Mouse (Mus musculus) neural tube, embryonic 14.5 days (tissue): ENCODE results near the gene Prkacb. TPM values are rescaled to one million over a fixed set of nuclear protein-coding genes. Genes with fewer than 3 reads are reported as not detected.

Experiments
- ATAC-seq: fragments of 200-750 bp; cut with Nextera tagmentation; 2 replicates; pipeline ENCODE4 v1.8.0; 2017; ENCODE audit warnings: low read depth, mild to moderate bottlenecking, moderate TSS enrichment, moderate library complexity
- H3K27ac ChIP-seq: fragments of 300-500 bp; sonication (generic); 2 replicates; pipeline ENCODE4 v1.5.1; 2014; ENCODE audit warnings: low read depth, mild to moderate bottlenecking, control low read depth, low read length, moderate library complexity, mixed read lengths
- H3K27me3 ChIP-seq: fragments of 300-500 bp; sonication (generic); 2 replicates; pipeline ENCODE4 v1.6.1; 2014; ENCODE audit warnings: low read length; ENCODE audit not compliant: control insufficient read depth, insufficient read depth
- H3K36me3 ChIP-seq: fragments of 300-500 bp; sonication (generic); 2 replicates; pipeline ENCODE4 v1.6.1; 2014; ENCODE audit warnings: low read length, mixed read lengths; ENCODE audit not compliant: control insufficient read depth, insufficient read depth
- H3K4me1 ChIP-seq: fragments of 300-500 bp; sonication (generic); 2 replicates; pipeline ENCODE4 v1.6.1; 2014; ENCODE audit warnings: low read length; ENCODE audit not compliant: control insufficient read depth, insufficient read depth
- H3K4me2 ChIP-seq: fragments of 300-500 bp; sonication (generic); 2 replicates; pipeline ENCODE4 v1.6.1; 2014; ENCODE audit warnings: mild to moderate bottlenecking, low read depth, low read length, control low read depth
- H3K4me3 ChIP-seq: fragments of 300-500 bp; sonication (generic); 2 replicates; pipeline ENCODE4 v1.5.1; 2014; ENCODE audit warnings: low read depth, low read length, control low read depth, mixed read lengths
- H3K9ac ChIP-seq: fragments of 300-500 bp; sonication (generic); replicated peaks from 2 replicates; pipeline ENCODE4 v1.6.1; 2014; ENCODE audit warnings: low read depth, mild to moderate bottlenecking, control low read depth, low read length, mixed read lengths
- H3K9me3 ChIP-seq: fragments of 300-500 bp; sonication (generic); 2 replicates; pipeline ENCODE4 v1.6.1; 2016; ENCODE audit warnings: low read length; ENCODE audit not compliant: control insufficient read depth
- WGBS: fragments of 180-500 bp; shearing (Covaris S2); extraction: QIAGEN DNeasy Blood & Tissue Kit; methylation state at CpG from one replicate; pipeline ENCODE4 v1.1.7; 2014; 5-methylcytosine and 5-hydroxymethylcytosine counted together
- polyA plus RNA-seq: library from polyadenylated mRNA; unstranded; fragments of >200 nt; fragmentation: Nextera tagmentation; extraction: Ambion mirVana; gene quantifications from 2 replicates; pipeline ENCODE4 v1.2.1, GENCODE M21; 2014

Prkacb gene
- 228 and 234 TPM in 2 replicates for polyA plus RNA-seq

DNA sequence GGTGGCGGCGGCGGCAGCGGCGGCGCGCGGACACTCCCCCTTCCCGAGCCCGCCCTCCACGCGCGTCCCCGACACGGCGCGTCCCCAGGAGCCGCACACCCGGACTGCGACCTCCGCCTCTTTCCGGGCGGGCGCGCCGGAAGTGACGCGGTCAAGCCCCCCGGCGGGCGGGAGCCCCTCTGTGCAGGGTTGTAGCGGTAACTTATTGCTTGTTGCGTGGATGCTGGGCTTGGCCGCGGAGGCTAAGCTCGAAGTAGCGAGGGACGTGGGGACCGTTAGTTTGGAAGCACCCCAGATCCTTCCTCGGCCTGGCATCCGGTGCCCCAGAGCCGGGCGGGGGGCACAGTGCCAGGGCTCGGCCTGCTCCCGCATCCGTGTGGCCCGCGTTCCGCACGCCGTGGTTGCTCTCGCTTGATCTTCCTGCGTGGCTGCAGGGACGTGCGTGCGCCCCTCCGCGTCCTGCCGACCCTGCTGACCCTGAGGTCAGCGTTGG is at the start of gene Prkacb:
Prkacb (minus strand) TSS at position 90 of the 493 bp plus-strand sequence.
- H3K36me3 ChIP-seq, result no peaks in the 10 kb centered on the region
- peaks cover 19% of the 10 kb centered on the region for H3K4me1 ChIP-seq
- ATAC-seq, result peak; percentile 97
- peak within 1 kb of the TSS; percentile 98 for H3K4me3 ChIP-seq
- peak within 1 kb of the TSS; percentile 96 for H3K27ac ChIP-seq
- H3K9me3 ChIP-seq, result no peaks in the 10 kb centered on the region
- H3K9ac ChIP-seq, result peak within 1 kb of the TSS; percentile 90
- peak within 1 kb of the TSS; percentile 83 for H3K4me2 ChIP-seq
- no peaks in the 10 kb centered on the region; the same call in 1 of the 2 replicates for H3K27me3 ChIP-seq
- under 1% methylated on average over 43 of the region's 60 CpGs for WGBS

DNA sequence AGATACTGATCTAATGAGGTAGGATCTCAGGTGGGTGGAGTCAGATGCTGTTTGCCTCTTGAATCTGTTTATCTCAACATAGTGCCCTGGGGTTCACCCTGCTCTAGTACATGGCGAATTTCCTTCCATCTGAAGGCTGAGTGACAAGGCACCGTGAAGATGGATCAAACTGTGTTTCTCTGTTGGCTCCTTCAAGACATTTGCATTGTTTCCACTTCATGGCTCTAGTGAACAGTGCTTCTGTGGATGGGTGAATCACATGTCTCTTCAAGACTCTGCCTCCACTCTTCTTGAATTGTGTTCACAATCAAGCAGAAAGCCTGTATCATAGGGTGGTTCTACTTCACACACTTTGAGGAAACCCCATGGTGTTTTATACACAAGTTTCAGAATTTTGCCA is 47.5 kb upstream of the Prkacb start:
- H3K27me3 ChIP-seq, result no peaks in the 10 kb centered on the region
- no peaks in the 10 kb centered on the region for H3K36me3 ChIP-seq
- H3K4me1 ChIP-seq, result no peaks in the 10 kb centered on the region
- 92% methylated on average over 2 of the region's 2 CpGs for WGBS
- H3K27ac ChIP-seq, result no peak overlapping the region
- no peak overlapping the region for H3K4me2 ChIP-seq
- H3K9ac ChIP-seq, result no peak overlapping the region
- ATAC-seq, result no peak
- no peak overlapping the region for H3K4me3 ChIP-seq
- no peaks in the 10 kb centered on the region for H3K9me3 ChIP-seq

DNA sequence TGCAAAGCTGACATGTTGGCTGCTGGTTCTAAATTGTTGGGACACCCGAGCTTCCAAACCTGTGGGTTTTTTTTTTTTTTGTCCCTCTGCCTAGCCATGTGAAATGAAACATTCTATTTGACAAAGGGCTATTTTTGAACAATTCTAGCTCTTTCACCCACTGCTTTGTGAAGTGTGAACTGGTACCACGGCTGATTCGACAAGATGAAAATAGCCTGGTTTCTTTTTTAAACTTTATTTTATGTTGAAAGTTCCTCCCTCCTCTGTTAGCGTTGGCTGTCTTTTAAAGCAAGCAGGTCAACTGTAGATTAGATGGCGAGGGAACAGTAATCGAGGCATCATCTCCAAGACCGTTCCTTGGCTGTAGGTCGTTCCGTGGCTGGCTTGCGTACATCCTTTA is 44.6 kb upstream of the Prkacb start:
- no peak overlapping the region for H3K4me2 ChIP-seq
- no peaks in the 10 kb centered on the region for H3K27me3 ChIP-seq
- 88% methylated on average over 10 of the region's 10 CpGs for WGBS
- no peak overlapping the region for H3K27ac ChIP-seq
- no peaks in the 10 kb centered on the region for H3K9me3 ChIP-seq
- H3K9ac ChIP-seq, result no peak overlapping the region
- H3K36me3 ChIP-seq, result no peaks in the 10 kb centered on the region
- H3K4me3 ChIP-seq, result no peak overlapping the region
- no peak for ATAC-seq
- H3K4me1 ChIP-seq, result no peaks in the 10 kb centered on the region

DNA sequence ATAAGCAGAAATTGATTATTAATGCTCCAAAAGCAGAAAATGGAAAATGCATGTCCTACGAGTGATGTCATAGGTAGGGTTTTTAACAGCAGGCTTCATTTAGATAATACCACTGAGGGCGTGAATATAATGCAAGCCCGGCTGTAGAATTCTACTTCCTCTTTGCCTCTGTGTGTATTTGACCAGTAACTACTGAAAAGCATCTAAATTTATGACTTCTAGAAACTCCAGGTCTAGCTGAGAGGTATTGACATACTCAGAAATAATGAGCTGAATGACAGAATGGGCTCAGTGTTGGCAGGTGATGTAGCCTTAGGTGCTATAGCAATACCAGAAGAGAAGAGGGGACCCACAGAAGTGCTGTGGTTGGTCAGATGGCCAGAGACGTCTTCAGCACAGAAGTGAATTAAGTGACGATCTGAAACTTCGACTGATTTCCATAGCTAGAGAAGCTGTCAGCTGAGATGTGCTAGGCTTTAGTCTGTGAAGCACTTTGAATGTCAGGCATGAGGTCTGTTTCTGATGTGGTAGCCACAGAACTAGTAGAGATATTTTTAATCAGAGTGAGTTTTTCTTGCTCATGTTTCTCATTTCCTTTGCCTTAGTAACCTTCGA is 41.8 kb upstream of the Prkacb start:
- Histone ChIP-seq H3K4me1 (peaks cover 3% of the 10 kb centered on the region; the same call in 1 of the 2 replicates), H3K4me3 (no peak overlapping the region), H3K9me3 (no peaks in the 10 kb centered on the region), H3K4me2 (no peak overlapping the region), H3K9ac (no peak overlapping the region), H3K27me3 (no peaks in the 10 kb centered on the region), H3K36me3 (no peaks in the 10 kb centered on the region), H3K27ac (no peak overlapping the region)
- 80% methylated on average over 7 of the region's 7 CpGs for WGBS
- no peak for ATAC-seq

DNA sequence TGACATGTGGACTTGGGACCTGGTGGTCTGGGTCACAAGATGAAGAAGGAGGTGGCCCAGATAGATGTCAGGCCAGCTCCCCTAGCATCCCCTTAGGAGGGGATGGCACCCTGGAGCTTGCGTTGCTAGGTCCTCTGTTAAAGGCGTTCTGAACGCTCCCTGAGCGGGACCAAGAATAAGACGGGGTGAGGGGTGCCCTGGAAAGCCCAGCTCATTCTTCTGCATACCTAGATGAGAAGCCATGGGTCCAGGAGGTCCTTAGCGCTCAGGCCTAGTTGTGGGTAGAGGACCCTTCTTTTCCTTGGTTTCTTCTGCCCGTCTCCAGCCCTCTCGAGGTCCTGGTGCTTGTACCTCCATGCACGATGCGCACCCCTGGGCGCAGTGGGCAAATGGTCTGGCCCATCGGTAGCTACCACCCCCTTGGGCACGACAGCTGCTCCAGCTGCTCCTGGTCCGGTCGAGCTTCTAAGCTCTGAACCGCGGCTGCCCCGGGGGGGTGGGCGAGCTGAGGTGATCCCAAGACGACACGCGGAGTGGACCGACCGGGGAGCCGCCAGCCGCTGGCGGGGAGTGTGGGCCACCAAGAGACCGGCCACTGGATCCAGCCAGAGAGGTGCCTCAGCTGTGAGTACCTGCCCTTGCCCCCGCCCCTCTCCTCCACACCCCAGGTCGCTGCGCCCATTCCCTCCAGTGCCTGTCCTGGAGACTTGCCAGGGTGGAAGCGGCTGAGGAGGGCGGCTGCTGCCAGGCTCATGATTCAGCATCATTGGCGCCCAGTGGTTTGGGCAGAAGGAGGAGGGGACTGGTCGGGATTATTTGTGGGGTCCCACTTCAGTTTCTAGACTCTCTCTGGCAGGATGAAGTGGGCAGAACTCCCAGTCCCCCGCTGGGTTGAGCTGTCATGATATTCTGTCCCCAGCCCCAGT is 39.4 kb upstream of the Prkacb start, which contains the start of gene Ttll7:
Ttll7 (plus strand) TSS at position 402 of the 926 bp plus-strand sequence.
- Histone ChIP-seq H3K27ac (peak within 1 kb of the TSS; percentile 65), H3K4me2 (peak within 1 kb of the TSS; percentile 68), H3K4me3 (peak within 1 kb of the TSS; percentile 76), H3K9me3 (no peaks in the 10 kb centered on the region), H3K4me1 (peaks cover 3% of the 10 kb centered on the region; the same call in 1 of the 2 replicates), H3K9ac (peak within 1 kb of the TSS; percentile 76), H3K27me3 (no peaks in the 10 kb centered on the region), H3K36me3 (no peaks in the 10 kb centered on the region)
- peak; percentile 98 for ATAC-seq
- WGBS, result under 1% methylated on average over 36 of the region's 36 CpGs

DNA sequence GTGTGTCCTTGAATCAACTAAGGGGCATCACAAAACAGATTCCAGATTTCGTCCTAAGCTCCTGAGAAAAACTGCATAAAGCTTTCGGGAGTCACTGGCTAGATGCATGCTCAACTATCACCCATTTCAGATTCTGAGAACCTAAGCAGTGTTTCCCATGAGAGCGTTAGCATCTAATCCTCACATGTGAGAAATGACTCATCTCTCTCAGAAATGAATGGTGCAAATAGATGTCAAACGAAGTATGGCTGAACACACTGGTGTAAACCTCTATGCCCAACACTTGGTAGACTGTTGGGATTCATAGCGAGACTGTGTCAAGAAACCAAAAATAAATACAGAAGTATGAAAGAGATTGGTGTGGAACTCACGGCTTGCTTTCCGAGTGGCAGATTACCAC is 36.6 kb upstream of the Prkacb start:
- no peaks in the 10 kb centered on the region for H3K36me3 ChIP-seq
- peaks cover 3% of the 10 kb centered on the region; the same call in 1 of the 2 replicates for H3K4me1 ChIP-seq
- H3K27ac ChIP-seq, result no peak overlapping the region
- no peak overlapping the region for H3K4me2 ChIP-seq
- ATAC-seq, result no peak
- no peaks in the 10 kb centered on the region for H3K9me3 ChIP-seq
- no peaks in the 10 kb centered on the region for H3K27me3 ChIP-seq
- WGBS, result 91% methylated on average over 7 of the region's 7 CpGs
- H3K4me3 ChIP-seq, result no peak overlapping the region
- no peak overlapping the region for H3K9ac ChIP-seq

DNA sequence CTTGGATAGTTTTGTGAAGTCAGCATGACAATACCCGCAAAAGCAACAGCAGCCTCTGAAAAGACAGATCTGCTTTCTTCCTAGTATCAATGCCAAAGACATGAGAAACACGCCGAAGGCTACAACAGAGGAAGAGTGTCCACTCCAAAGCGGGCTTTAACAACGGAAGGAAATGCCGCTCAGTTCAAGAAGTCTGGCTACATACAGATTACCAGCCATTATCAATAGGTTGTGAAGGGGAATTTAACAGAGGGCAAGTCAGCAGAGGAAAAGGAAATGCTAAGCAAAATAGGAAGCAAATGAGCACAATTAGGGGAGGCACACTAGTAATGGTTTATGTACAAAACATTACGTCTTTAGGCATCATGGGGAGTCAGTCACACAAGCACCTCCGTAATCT is 35.3 kb upstream of the Prkacb start:
- Histone ChIP-seq H3K4me1 (peaks cover 3% of the 10 kb centered on the region; the same call in 1 of the 2 replicates), H3K4me2 (no peak overlapping the region), H3K9ac (no peak overlapping the region), H3K27me3 (no peaks in the 10 kb centered on the region), H3K36me3 (no peaks in the 10 kb centered on the region), H3K27ac (no peak overlapping the region), H3K9me3 (no peaks in the 10 kb centered on the region), H3K4me3 (no peak overlapping the region)
- no peak for ATAC-seq
- 89% methylated on average over 8 of the region's 8 CpGs for WGBS

DNA sequence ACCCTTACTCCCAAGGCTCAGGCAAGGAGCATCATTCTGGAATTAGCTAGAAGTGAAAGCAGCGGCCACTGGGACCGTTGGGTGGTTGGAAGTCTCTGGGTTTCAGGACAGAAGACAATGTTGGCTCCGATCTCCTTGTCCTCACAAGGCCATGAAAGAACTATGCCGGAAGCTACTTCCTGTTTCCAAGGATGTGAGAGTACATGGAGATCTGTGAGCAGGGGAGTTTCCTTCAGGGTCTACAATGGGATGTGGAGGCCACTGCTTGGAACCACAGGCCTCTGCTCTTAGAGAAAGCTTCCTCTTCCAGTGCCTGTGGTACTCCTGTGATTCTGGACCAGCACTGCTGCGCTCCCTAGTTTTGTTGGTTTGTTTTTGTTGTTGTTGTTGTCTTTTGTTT is 33.4 kb upstream of the Prkacb start:
- WGBS, result 94% methylated on average over 5 of the region's 5 CpGs
- peak overlapping the region; percentile 16; the same call in 1 of the 2 replicates for H3K27ac ChIP-seq
- no peaks in the 10 kb centered on the region for H3K36me3 ChIP-seq
- H3K27me3 ChIP-seq, result no peaks in the 10 kb centered on the region
- no peak overlapping the region for H3K4me2 ChIP-seq
- no peak overlapping the region for H3K4me3 ChIP-seq
- no peaks in the 10 kb centered on the region for H3K9me3 ChIP-seq
- H3K9ac ChIP-seq, result no peak overlapping the region
- ATAC-seq, result no peak
- H3K4me1 ChIP-seq, result no peaks in the 10 kb centered on the region

DNA sequence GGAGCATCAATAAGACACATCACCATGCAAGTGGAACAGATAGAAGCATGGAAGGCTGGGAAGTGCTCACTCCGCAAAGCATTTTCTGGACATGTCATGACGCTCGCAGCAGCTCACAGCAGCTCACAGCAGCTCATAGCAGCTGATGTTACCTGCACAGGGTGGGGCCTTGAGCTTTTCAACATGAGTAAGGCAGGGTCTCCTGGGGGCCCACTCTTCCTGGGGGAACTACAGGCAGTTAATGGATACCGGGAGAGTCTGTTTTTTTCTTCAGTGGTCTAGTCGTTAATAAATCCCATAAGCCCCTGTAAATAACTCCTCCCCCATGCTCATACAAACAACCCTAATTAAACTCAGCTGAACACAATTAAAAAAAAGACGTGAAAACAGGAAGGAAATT is 30.7 kb upstream of the Prkacb start:
- H3K4me1 ChIP-seq, result no peaks in the 10 kb centered on the region
- ATAC-seq, result no peak
- WGBS, result 59% methylated on average over 6 of the region's 6 CpGs
- no peak overlapping the region for H3K4me2 ChIP-seq
- H3K4me3 ChIP-seq, result no peak overlapping the region
- no peaks in the 10 kb centered on the region for H3K36me3 ChIP-seq
- no peak overlapping the region for H3K27ac ChIP-seq
- H3K9ac ChIP-seq, result no peak overlapping the region
- H3K9me3 ChIP-seq, result no peaks in the 10 kb centered on the region
- no peaks in the 10 kb centered on the region for H3K27me3 ChIP-seq
